Mouse (Mus musculus): ENCODE measurements at regions not wholly inside any gene's neighbourhood (a gene's known extent, or its start where the extent isn't known, plus 50 kb on each side); places are given as distances from the start of the nearest gene placed in this dataset.

- no peak for DNase-seq
- intact Hi-C loops (cut with DNase I) = no loop called here
These were observed 266.8 kb downstream of the Tns1 start for GRCm38 (mm10) chr1:73857497-73857896.

- intact Hi-C loops (cut with DNase I) = no loop called here
- no peak for DNase-seq
These were observed 267.4 kb downstream of the Tns1 start for GRCm38 (mm10) chr1:73856811-73857210.

GRCm38 (mm10) chr1:73855306-73855705, 268.9 kb downstream of the Tns1 start:
- intact Hi-C loops (cut with DNase I) = no loop called here
- no peak for DNase-seq

- DNase-seq = no peak
- intact Hi-C loops (cut with DNase I) = no loop called here
These were observed 270.4 kb downstream of the Tns1 start for GRCm38 (mm10) chr1:73853851-73854250.

- intact Hi-C loops (cut with DNase I) = no loop called here
- DNase-seq = no peak
These were observed 273.9 kb downstream of the Tns1 start for GRCm38 (mm10) chr1:73850173-73851014.

- no peak for DNase-seq
These were observed 275.9 kb downstream of the Tns1 start for GRCm38 (mm10) chr1:73848370-73848769.

GRCm38 (mm10) chr1:73847126-73847525, 277.1 kb downstream of the Tns1 start:
- DNase-seq = no peak
- intact Hi-C loops (cut with DNase I) = no loop called here

More at GRCm38 (mm10) chr1:73848370-73848769, 275.9 kb downstream of the Tns1 start:
- intact Hi-C loops (cut with DNase I) = no loop called here

GRCm38 (mm10) chr1:73845115-73845514, 279.1 kb downstream of the Tns1 start:
- peak in 1 of 2 experiments; percentile 23 for DNase-seq
- intact Hi-C loops (cut with DNase I) = no loop called here

GRCm38 (mm10) chr1:73844574-73844973, 279.7 kb downstream of the Tns1 start:
- DNase-seq = no peak
- intact Hi-C loops (cut with DNase I) = no loop called here

- no peak for DNase-seq
- intact Hi-C loops (cut with DNase I) = no loop called here
These were observed 284.9 kb downstream of the Tns1 start for GRCm38 (mm10) chr1:73839351-73839750.

- intact Hi-C loops (cut with DNase I) = no loop called here
- no peak for DNase-seq
These were observed 287.6 kb downstream of the Tns1 start for GRCm38 (mm10) chr1:73836680-73837079.

- no peak for DNase-seq
- intact Hi-C loops (cut with DNase I) = no loop called here
These were observed 289.7 kb downstream of the Tns1 start for GRCm38 (mm10) chr1:73834566-73834965.

- intact Hi-C loops (cut with DNase I) = no loop called here
- no peak for DNase-seq
These were observed 293.6 kb downstream of the Tns1 start for GRCm38 (mm10) chr1:73830486-73831132.

GRCm38 (mm10) chr1:73828996-73829395, 295.3 kb downstream of the Tns1 start:
- peak in 1 of 2 experiments; percentile 39 for DNase-seq
- intact Hi-C loops (cut with DNase I) = loop anchor here (5.0 kb wide), 2 partner anchors 557 to 1112 kb away; no protein-coding TSS in a partner anchor

GRCm38 (mm10) chr1:73826243-73826930, 297.9 kb downstream of the Tns1 start:
- peak; percentile 85 to 94 for DNase-seq
- intact Hi-C loops (cut with DNase I) = loop anchor here (2.0 to 5.0 kb wide), 3 partner anchors 206 to 1109 kb away; no protein-coding TSS in a partner anchor

GRCm38 (mm10) chr1:73824406-73825184, 299.7 kb downstream of the Tns1 start:
- intact Hi-C loops (cut with DNase I) = loop anchor here (1.0 to 5.0 kb wide), 3 partner anchors 552 to 1107 kb away; no protein-coding TSS in a partner anchor
- DNase-seq = peak in 1 of 2 experiments; percentile 39

- intact Hi-C loops (cut with DNase I) = no loop called here
- DNase-seq = no peak
These were observed 300.5 kb downstream of the Tns1 start for GRCm38 (mm10) chr1:73823726-73824125.

GRCm38 (mm10) chr1:73822616-73823015, 301.6 kb downstream of the Tns1 start:
- DNase-seq = peak; percentile 22 to 31
- intact Hi-C loops (cut with DNase I) = no loop called here

- DNase-seq = peak; percentile 43 to 54
- intact Hi-C loops (cut with DNase I) = no loop called here
These were observed 303.5 kb downstream of the Tns1 start for GRCm38 (mm10) chr1:73820701-73821100.

GRCm38 (mm10) chr1:73807206-73807605, 317.0 kb downstream of the Tns1 start:
- no peak for DNase-seq

More at GRCm38 (mm10) chr1:73807206-73807605, 317.0 kb downstream of the Tns1 start:
- intact Hi-C loops (cut with DNase I) = no loop called here

All from heart, postnatal 14 days (tissue).